Mouse (Mus musculus) intestine, postnatal 0 days (tissue): Measurements from ENCODE around the gene Wwc2. TPM values are rescaled to one million over a fixed set of nuclear protein-coding genes. Genes with fewer than 3 reads are reported as not detected.

Experiments used
- ATAC-seq: fragments of 200-750 bp; cut with Nextera tagmentation; 2 replicates; pipeline ENCODE4 v1.8.0; 2017; ENCODE audit warnings: mild to moderate bottlenecking, moderate TSS enrichment, moderate library complexity
- H3K27ac ChIP-seq: fragments of 300-500 bp; sonication (generic); 2 replicates; pipeline ENCODE4 v1.5.1; 2014; ENCODE audit warnings: mild to moderate bottlenecking, low read depth, low read length, moderate library complexity
- H3K27me3 ChIP-seq: fragments of 300-500 bp; sonication (generic); replicated peaks from 2 replicates; pipeline ENCODE4 v1.6.1; 2014; ENCODE audit warnings: low read length, mixed read lengths; ENCODE audit not compliant: control insufficient read depth, insufficient read depth
- H3K36me3 ChIP-seq: fragments of 300-500 bp; sonication (generic); 2 replicates; pipeline ENCODE4 v1.6.1; 2014; ENCODE audit warnings: mild to moderate bottlenecking, moderate library complexity; ENCODE audit not compliant: control insufficient read depth, insufficient read depth
- H3K4me1 ChIP-seq: fragments of 300-500 bp; sonication (generic); replicated peaks from 2 replicates; pipeline ENCODE4 v1.6.1; 2014; ENCODE audit warnings: antibody characterized with exemption, low read length, mixed read lengths; ENCODE audit not compliant: control insufficient read depth, insufficient read depth
- H3K4me2 ChIP-seq: fragments of 300-500 bp; sonication (generic); replicated peaks from 2 replicates; pipeline ENCODE4 v1.6.1; 2014; ENCODE audit warnings: low read depth, mild to moderate bottlenecking, moderate library complexity
- H3K4me3 ChIP-seq: fragments of 300-500 bp; sonication (generic); 2 replicates; pipeline ENCODE4 v1.5.1; 2014; ENCODE audit warnings: low read depth, low read length
- H3K9ac ChIP-seq: fragments of 300-500 bp; sonication (generic); 2 replicates; pipeline ENCODE4 v1.6.1; 2014; ENCODE audit warnings: mild to moderate bottlenecking, low read depth, low read length
- H3K9me3 ChIP-seq: fragments of 300-500 bp; sonication (generic); 2 replicates; pipeline ENCODE4 v1.6.1; 2016; ENCODE audit warnings: mixed run types; ENCODE audit not compliant: control insufficient read depth
- CTCF ChIP-seq: sonication (generic); IDR thresholded peaks from 2 replicates; pipeline ENCODE4 v1.5.1; 2016; ENCODE audit warnings: low read depth, mild to moderate bottlenecking, control low read depth, antibody characterized with exemption, moderate library complexity
- WGBS: fragments of 180-500 bp; shearing (Covaris S2); extraction: QIAGEN DNeasy Blood & Tissue Kit; methylation state at CpG from one replicate; pipeline ENCODE4 v1.1.7; 2014; 5-methylcytosine and 5-hydroxymethylcytosine counted together
- polyA plus RNA-seq: library from polyadenylated mRNA; unstranded; fragments of >200 nt; fragmentation: Nextera tagmentation; extraction: Ambion mirVana; gene quantifications from 2 replicates; pipeline ENCODE4 v1.2.1, GENCODE M21; 2015

Wwc2 gene
- polyA plus RNA-seq, 1 experiment from 2014 or later: 6.7 TPM

- no peaks in the 10 kb centered on the region for H3K9me3 ChIP-seq
- H3K27me3 ChIP-seq: no peaks in the 10 kb centered on the region
- ATAC-seq: no peak
- no peak overlapping the region for H3K9ac ChIP-seq
- peaks cover 11% of the 10 kb centered on the region; the same call in 1 of the 2 replicates for H3K4me1 ChIP-seq
- 71% methylated on average over 7 of the region's 7 CpGs for WGBS
- TF ChIP-seq CTCF: no peak
- no peak overlapping the region for H3K4me3 ChIP-seq
- no peaks in the 10 kb centered on the region for H3K36me3 ChIP-seq
- no peak overlapping the region for H3K4me2 ChIP-seq
- H3K27ac ChIP-seq: no peak overlapping the region
Observed at GRCm38 (mm10) chr8:47931371-47931770, 59.4 kb downstream of the Wwc2 start.

DNA sequence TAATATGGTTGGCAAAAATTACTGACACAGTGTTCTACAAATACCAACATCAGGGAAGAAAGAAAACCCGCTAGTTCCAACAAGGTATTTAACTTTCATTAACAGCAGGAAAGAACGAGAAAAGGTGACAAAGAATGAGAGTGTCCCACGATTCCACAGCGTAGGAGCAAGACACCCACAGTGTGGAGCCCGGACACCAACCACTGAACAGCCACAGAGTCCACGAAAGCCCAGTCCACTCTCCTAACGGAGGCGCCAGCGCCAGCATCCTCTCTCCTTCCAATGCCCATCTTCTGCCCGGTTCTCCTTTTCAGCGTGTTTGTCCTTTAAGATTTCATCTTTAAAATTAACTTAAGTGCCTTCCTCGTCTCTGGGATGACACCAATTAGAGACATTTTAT, 61.1 kb downstream of the Wwc2 start:
- 90% methylated on average over 12 of the region's 12 CpGs for WGBS
- ATAC-seq: no peak
- peaks cover 11% of the 10 kb centered on the region; the same call in 1 of the 2 replicates for H3K4me1 ChIP-seq

DNA sequence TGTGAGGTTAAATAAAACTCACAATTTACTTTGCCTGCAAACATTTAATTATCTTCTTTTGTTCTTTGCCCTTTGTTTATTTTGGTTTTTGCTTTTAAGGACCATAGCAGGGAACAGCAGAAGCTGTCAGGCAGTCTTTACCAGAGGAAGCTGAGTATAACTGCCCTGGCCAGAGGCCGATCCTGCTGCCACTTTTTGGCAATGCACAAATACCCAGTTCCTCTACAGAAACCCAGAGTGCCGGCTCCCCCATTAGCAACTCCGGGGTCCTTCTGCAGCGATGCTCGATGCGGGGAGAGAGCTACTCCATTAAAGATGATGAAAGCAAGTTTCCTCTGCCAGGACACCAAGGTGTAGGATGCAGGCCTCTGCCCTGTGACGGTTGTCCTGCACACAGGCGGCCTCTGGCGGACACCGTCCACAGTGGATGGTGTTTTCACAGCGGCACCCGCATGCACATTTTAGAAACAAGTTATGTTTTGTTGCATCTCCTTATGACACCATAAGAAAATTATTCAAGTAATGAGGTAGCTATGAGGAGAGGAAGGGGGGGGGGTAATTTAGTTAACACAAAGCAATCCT, 62.0 kb downstream of the Wwc2 start:
- Histone ChIP-seq H3K4me1 (peaks cover 11% of the 10 kb centered on the region; the same call in 1 of the 2 replicates), H3K9me3 (no peaks in the 10 kb centered on the region), H3K36me3 (no peaks in the 10 kb centered on the region), H3K4me2 (no peak overlapping the region), H3K27ac (no peak overlapping the region), H3K27me3 (no peaks in the 10 kb centered on the region), H3K9ac (no peak overlapping the region), H3K4me3 (no peak overlapping the region)
- no peak for ATAC-seq
- TF ChIP-seq CTCF: no peak
- WGBS: 86% methylated on average over 12 of the region's 12 CpGs

More for the DNA sequence above, 61.1 kb downstream of the Wwc2 start:
- no peak overlapping the region for H3K9ac ChIP-seq
- no peaks in the 10 kb centered on the region for H3K27me3 ChIP-seq
- TF ChIP-seq CTCF: no peak
- H3K4me3 ChIP-seq: no peak overlapping the region
- no peaks in the 10 kb centered on the region for H3K9me3 ChIP-seq
- no peak overlapping the region for H3K27ac ChIP-seq
- H3K36me3 ChIP-seq: no peaks in the 10 kb centered on the region
- no peak overlapping the region for H3K4me2 ChIP-seq

DNA sequence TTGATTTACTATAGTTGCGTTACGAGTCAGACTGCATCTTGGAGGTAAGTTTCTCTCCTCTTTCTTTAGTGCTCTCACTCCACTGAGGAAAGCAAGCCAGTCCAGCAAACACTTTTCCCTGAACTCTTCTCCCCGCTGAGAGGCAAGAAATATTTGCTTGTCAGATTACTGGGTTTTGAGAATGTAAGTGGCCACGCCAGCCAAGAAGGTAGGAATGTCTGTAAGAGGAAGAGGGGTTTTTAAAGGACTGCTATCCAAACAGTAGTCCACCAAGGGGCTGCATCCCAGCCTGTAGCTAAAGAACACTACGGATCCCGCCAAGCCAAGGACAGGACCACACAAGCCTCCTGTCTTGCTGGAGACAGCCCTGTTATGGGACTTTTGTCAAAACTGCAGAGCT, 65.8 kb downstream of the Wwc2 start:
- Histone ChIP-seq H3K9ac (no peak overlapping the region), H3K36me3 (peaks cover 3% of the 10 kb centered on the region; the same call in 1 of the 2 replicates), H3K9me3 (no peaks in the 10 kb centered on the region), H3K4me1 (no peaks in the 10 kb centered on the region), H3K27me3 (no peaks in the 10 kb centered on the region), H3K27ac (no peak overlapping the region), H3K4me2 (no peak overlapping the region), H3K4me3 (no peak overlapping the region)
- WGBS: 70% methylated on average over 6 of the region's 6 CpGs
- TF ChIP-seq CTCF: no peak
- ATAC-seq: no peak

- H3K9ac ChIP-seq: no peak overlapping the region
- no peaks in the 10 kb centered on the region for H3K27me3 ChIP-seq
- no peak overlapping the region for H3K27ac ChIP-seq
- no peak for TF ChIP-seq CTCF
- H3K36me3 ChIP-seq: peaks cover 6% of the 10 kb centered on the region; the same call in 1 of the 2 replicates
- H3K4me1 ChIP-seq: no peaks in the 10 kb centered on the region
- WGBS: 67% methylated on average over 10 of the region's 10 CpGs
- no peaks in the 10 kb centered on the region for H3K9me3 ChIP-seq
- no peak overlapping the region for H3K4me2 ChIP-seq
- H3K4me3 ChIP-seq: no peak overlapping the region
- no peak for ATAC-seq
Observed at GRCm38 (mm10) chr8:47922816-47923215, 67.9 kb downstream of the Wwc2 start.

- Histone ChIP-seq H3K4me1 (no peaks in the 10 kb centered on the region), H3K36me3 (peaks cover 6% of the 10 kb centered on the region; the same call in 1 of the 2 replicates), H3K4me3 (no peak overlapping the region), H3K4me2 (no peak overlapping the region), H3K9ac (no peak overlapping the region), H3K27me3 (no peaks in the 10 kb centered on the region), H3K9me3 (no peaks in the 10 kb centered on the region), H3K27ac (no peak overlapping the region)
- ATAC-seq: no peak
- 74% methylated on average over 4 of the region's 4 CpGs for WGBS
- TF ChIP-seq CTCF: no peak
Observed at GRCm38 (mm10) chr8:47922011-47922410, 68.7 kb downstream of the Wwc2 start.
